Mouse (Mus musculus) midbrain, embryonic 11.5 days (tissue): ENCODE measurements around the gene Tbx6. TPM values are rescaled to one million over a fixed set of nuclear protein-coding genes. Genes with fewer than 3 reads are reported as not detected.

Experiments used
- ATAC-seq: fragments of 200-750 bp; cut with Nextera tagmentation; 2 replicates; pipeline ENCODE4 v1.8.0; 2017; ENCODE audit warnings: moderate TSS enrichment, moderate library complexity; ENCODE audit not compliant: low FRiP score
- DNase-seq: peaks from one replicate; pipeline ENCODE4 v3.0.0; 2015; ENCODE audit warnings: low spot score; ENCODE audit errors: missing footprints
- H3K27ac ChIP-seq: fragments of 300-500 bp; sonication (generic); 2 replicates; pipeline ENCODE4 v1.5.1; 2014; ENCODE audit warnings: low read depth, low read length
- H3K27me3 ChIP-seq: fragments of 300-500 bp; sonication (generic); 2 replicates; pipeline ENCODE4 v1.6.1; 2014; ENCODE audit warnings: mild to moderate bottlenecking, low read length, moderate library complexity, mixed read lengths; ENCODE audit not compliant: control insufficient read depth, insufficient read depth
- H3K36me3 ChIP-seq: fragments of 300-500 bp; sonication (generic); 2 replicates; pipeline ENCODE4 v1.6.1; 2014; ENCODE audit warnings: mild to moderate bottlenecking, low read length, moderate library complexity, mixed read lengths; ENCODE audit not compliant: control insufficient read depth, insufficient read depth
- H3K4me1 ChIP-seq: fragments of 300-500 bp; sonication (generic); 2 replicates; pipeline ENCODE4 v1.6.1; 2014; ENCODE audit warnings: low read length; ENCODE audit not compliant: control insufficient read depth, insufficient read depth
- H3K4me2 ChIP-seq: fragments of 300-500 bp; sonication (generic); 2 replicates; pipeline ENCODE4 v1.6.1; 2014; ENCODE audit warnings: mild to moderate bottlenecking, moderate library complexity
- H3K4me3 ChIP-seq: fragments of 300-500 bp; sonication (generic); 2 replicates; pipeline ENCODE4 v1.5.1; 2014; ENCODE audit warnings: low read depth, low read length
- H3K9ac ChIP-seq: fragments of 300-500 bp; sonication (generic); 2 replicates; pipeline ENCODE4 v1.6.1; 2014; ENCODE audit warnings: low read length
- H3K9me3 ChIP-seq: fragments of 300-500 bp; sonication (generic); 2 replicates; pipeline ENCODE4 v1.6.1; 2016; ENCODE audit warnings: low read length; ENCODE audit not compliant: control insufficient read depth
- WGBS: fragments of 180-500 bp; shearing (Covaris S2); extraction: QIAGEN DNeasy Blood & Tissue Kit; methylation state at CpG from one replicate; pipeline ENCODE4 v1.1.7; 2014; 5-methylcytosine and 5-hydroxymethylcytosine counted together
- polyA plus RNA-seq: library from polyadenylated mRNA; unstranded; fragments of >200 nt; fragmentation: Nextera tagmentation; extraction: Ambion mirVana; gene quantifications from 2 replicates; pipeline ENCODE4 v1.2.1, GENCODE M21; 2014

Tbx6 gene
- polyA plus RNA-seq, 1 experiment from 2014 or later = 0.20 TPM

DNA sequence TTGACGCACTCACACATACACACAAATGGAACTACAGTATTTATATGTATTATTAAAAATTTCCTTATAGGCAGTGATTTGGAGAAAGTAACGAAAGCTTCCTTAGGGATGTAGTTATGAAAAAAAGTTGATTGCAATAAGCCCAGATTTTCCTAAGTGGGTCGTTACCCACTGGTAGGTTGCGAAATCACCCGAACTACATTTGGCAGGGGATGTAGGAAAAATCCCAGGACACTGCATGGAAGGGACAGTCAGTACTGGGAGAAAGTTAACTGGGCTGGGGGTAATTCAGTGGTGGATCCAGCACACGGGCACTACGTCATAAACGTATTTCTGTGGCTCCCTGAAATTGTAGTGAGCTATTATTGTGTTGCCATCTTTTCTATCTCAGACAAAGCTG is 35.2 kb downstream of the Tbx6 start:
- H3K9me3 ChIP-seq = no peaks in the 10 kb centered on the region
- no peak for ATAC-seq

DNA sequence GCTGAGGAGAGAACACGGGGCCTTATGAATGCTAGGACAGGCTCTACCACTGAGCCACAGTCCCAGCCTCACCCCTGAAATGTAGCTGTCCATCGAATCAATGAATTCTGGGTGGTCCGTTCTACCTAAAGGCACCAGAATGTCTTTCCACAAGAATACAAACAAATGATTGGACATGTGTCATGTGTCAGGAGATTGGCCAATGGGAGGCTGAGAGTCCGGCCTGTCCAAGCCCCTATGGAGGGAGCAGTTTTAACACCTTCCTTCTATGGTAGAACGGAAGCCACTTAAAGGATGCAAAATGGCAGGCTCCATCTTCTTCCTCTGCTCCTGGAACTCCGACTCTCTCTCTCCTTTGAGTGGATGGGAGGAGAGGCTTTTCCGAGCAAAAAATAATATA is 36.3 kb downstream of the Tbx6 start:
- Histone ChIP-seq H3K9me3 (no peaks in the 10 kb centered on the region), H3K4me1 (peaks cover 6% of the 10 kb centered on the region), H3K4me2 (no peak overlapping the region), H3K36me3 (no peaks in the 10 kb centered on the region), H3K9ac (no peak overlapping the region), H3K27me3 (peaks cover 2% of the 10 kb centered on the region), H3K4me3 (no peak overlapping the region), H3K27ac (no peak overlapping the region)
- ATAC-seq (no peak), DNase-seq (no peak)
- 83% methylated on average over 7 of the region's 7 CpGs for WGBS

More for the DNA sequence above, 35.2 kb downstream of the Tbx6 start:
- Histone ChIP-seq H3K27ac (no peak overlapping the region), H3K27me3 (no peaks in the 10 kb centered on the region; the same call in 1 of the 2 replicates), H3K36me3 (no peaks in the 10 kb centered on the region), H3K9ac (no peak overlapping the region), H3K4me1 (no peaks in the 10 kb centered on the region), H3K4me3 (no peak overlapping the region), H3K4me2 (no peak overlapping the region)
- 94% methylated on average over 8 of the region's 8 CpGs for WGBS
- DNase-seq = no peak

DNA sequence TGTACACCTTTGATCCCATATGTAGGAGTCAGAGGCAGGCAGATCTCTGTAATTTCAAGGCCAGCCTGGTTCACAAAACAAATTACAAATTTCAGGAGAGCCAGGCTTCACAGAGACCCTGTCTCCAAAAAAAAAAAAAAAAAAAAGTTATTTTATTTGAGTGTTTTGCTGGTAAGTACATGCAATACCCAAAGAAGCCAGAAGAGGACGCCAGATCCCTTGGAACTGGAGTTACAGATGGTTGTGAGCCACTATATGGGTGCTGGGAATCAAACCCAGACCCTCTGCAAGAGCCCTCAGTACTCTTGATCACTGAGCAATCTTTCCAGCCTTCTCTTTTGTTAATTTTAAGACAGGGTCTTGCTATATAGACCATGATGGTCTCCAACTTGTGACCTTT is 37.5 kb downstream of the Tbx6 start:
- Histone ChIP-seq H3K4me3 (no peak overlapping the region), H3K9me3 (no peaks in the 10 kb centered on the region), H3K4me2 (no peak overlapping the region), H3K36me3 (no peaks in the 10 kb centered on the region), H3K4me1 (peaks cover 11% of the 10 kb centered on the region), H3K9ac (no peak overlapping the region), H3K27me3 (peaks cover 2% of the 10 kb centered on the region), H3K27ac (no peak overlapping the region)
- WGBS = 32% methylated on average over 1 of the region's 1 CpGs
- DNase-seq (peak; percentile 45), ATAC-seq (no peak)

DNA sequence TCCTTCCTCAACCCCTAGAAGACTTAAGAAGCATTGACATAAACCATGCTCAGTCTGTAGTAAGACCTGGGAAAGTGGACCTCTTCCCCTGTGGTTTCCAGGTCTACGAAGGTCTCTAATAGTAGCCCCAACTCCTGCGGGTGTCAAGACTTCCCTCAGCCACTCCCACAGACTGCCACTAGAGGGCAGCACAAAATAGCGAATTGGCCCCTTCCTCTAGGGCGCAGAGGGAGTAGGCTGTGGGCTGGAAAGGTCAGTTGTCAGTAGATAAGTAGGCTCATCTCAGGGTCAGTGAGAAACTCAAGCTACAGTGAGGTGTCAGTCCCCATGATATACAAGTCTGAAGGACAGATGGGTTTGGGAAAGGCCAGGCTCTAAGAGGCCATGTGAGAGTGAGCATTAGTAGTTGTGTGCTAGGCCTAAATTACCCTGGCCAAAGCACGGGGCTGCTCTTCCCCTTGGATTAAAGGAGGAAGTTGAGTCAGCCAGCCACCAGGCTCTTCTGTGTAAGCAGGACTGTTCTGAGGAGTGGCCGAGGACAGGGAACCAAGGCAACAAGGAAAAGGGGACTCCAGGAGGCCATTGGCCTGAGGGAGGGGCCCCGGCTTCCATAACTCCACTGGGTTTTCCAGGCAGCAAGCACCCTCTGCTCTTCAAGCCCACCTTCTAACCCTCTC is 40.7 kb downstream of the Tbx6 start:
- H3K4me3 ChIP-seq = no peak overlapping the region
- H3K4me2 ChIP-seq = no peak overlapping the region
- ATAC-seq (peak; percentile 51; the same call in 1 of the 2 replicates), DNase-seq (peak; percentile 99)
- H3K27ac ChIP-seq = no peak overlapping the region
- no peaks in the 10 kb centered on the region for H3K9me3 ChIP-seq
- peak overlapping the region; percentile 73 for H3K9ac ChIP-seq
- peaks cover 2% of the 10 kb centered on the region for H3K27me3 ChIP-seq
- peaks cover 11% of the 10 kb centered on the region for H3K4me1 ChIP-seq
- no peaks in the 10 kb centered on the region for H3K36me3 ChIP-seq
- WGBS = 26% methylated on average over 7 of the region's 7 CpGs

DNA sequence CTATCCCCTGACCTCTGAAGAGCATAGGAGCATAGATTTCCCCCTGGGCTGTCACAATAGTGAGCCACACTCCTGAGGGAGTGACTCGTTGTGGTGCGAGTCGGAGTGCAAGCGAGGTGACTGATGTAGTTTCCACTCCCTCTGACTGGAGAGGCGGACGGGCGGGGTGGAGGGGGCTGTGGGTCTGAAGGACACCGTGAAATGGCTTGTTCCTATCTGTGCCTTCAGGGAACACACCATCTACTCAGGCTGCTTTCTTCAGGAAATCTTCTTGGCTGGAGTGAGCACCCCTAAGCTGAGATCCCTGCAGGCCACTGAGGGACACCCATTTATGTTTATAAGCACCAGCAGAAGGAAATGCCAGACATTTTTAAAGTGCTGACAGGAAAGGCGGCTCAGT is 41.5 kb downstream of the Tbx6 start:
- WGBS = 14% methylated on average over 9 of the region's 9 CpGs
- DNase-seq (peak; percentile 89), ATAC-seq (peak; percentile 14; the same call in 1 of the 2 replicates)
- Histone ChIP-seq H3K9me3 (no peaks in the 10 kb centered on the region), H3K27ac (no peak overlapping the region), H3K4me2 (peak overlapping the region; percentile 69), H3K9ac (peak overlapping the region; percentile 73), H3K4me3 (peak overlapping the region; percentile 53), H3K27me3 (peaks cover 2% of the 10 kb centered on the region; the same call in 1 of the 2 replicates), H3K4me1 (peaks cover 11% of the 10 kb centered on the region), H3K36me3 (no peaks in the 10 kb centered on the region)

DNA sequence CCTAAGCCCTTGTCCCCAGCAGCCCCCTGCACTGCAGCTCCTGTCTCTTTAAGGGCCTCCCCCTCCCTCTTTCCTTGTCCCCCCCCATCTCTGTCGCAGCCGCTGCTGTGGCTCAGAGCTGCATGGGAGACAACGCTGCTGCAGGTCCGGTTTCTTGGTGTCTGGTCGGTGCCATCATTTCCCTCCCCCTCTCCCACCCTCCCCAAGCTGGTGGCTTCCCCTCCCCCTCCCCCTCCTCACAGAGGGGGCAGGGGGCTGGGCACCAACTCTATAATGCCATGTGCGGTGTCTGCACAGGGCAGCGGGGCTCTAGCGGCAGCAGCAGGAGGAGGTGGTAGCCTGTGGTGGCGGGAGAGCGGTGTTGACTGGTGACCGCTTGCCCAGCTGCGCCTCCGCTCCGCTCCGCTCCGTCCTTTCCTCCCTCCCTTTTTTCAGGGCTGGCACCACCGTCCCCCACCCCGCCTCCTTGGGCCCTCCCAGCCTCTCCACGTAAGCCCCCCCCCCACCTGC is 42.0 kb downstream of the Tbx6 start:
- H3K4me3 ChIP-seq = peak overlapping the region; percentile 53
- DNase-seq = peak; percentile 90
- WGBS = under 1% methylated on average over 16 of the region's 19 CpGs
- no peaks in the 10 kb centered on the region for H3K36me3 ChIP-seq
- no peaks in the 10 kb centered on the region for H3K9me3 ChIP-seq
- peak overlapping the region; percentile 73 for H3K9ac ChIP-seq
- ATAC-seq = peak; percentile 85
- no peak overlapping the region for H3K27ac ChIP-seq
- peak overlapping the region; percentile 69 for H3K4me2 ChIP-seq
- H3K4me1 ChIP-seq = peaks cover 11% of the 10 kb centered on the region
- H3K27me3 ChIP-seq = peaks cover 2% of the 10 kb centered on the region; the same call in 1 of the 2 replicates

DNA sequence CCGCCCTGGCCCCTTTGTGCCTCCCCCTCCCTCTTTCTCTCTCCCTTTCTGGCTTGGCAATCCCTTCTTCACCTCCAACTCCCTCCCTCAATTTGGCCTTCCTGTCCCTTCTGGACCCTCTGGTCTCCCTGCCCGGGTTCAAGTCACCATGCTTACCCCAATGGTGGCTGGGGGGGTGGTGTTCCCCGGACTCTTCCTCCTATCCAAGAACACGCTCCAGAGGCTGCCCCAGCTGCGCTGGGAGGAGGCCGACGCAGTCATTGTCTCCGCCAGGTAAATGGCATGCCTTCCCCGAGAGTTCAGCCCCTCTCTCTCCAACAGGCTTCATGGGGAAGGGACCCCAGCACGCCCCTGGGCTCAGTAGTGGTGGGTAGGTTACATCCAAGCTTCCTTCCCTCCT is 42.7 kb downstream of the Tbx6 start:
- WGBS = 12% methylated on average over 10 of the region's 10 CpGs
- peaks cover 11% of the 10 kb centered on the region for H3K4me1 ChIP-seq
- no peak for ATAC-seq

DNA sequence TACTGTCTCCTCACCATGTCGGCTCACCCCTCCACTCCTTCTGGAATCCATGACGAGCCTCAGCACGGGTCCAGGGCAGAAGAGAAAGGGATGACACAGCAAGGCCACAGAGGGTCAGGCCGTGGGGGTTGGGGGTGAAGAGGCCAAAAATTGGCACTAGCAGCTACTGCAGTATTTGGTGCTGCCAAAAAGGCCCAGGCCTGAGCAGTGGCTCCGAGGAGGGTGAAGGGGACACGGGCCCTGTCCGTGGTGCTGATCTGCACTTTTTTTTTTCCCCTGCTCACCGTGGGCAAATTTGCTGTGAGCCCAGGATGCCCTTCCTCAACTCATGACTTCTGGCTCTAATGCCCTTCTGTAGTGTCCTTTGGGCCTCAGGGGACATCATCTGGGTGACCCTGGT is 44.1 kb downstream of the Tbx6 start:
- ATAC-seq = no peak
- Histone ChIP-seq H3K9ac (no peak overlapping the region), H3K27me3 (peaks cover 2% of the 10 kb centered on the region; the same call in 1 of the 2 replicates), H3K4me3 (no peak overlapping the region), H3K4me2 (no peak overlapping the region), H3K9me3 (no peaks in the 10 kb centered on the region), H3K36me3 (no peaks in the 10 kb centered on the region), H3K27ac (no peak overlapping the region), H3K4me1 (peaks cover 11% of the 10 kb centered on the region)
- no peak for DNase-seq
- WGBS = 24% methylated on average over 8 of the region's 8 CpGs

More for the DNA sequence above, 42.7 kb downstream of the Tbx6 start:
- Histone ChIP-seq H3K36me3 (no peaks in the 10 kb centered on the region), H3K4me3 (peak overlapping the region; percentile 53), H3K9me3 (no peaks in the 10 kb centered on the region), H3K9ac (peak overlapping the region; percentile 73), H3K27ac (no peak overlapping the region; the same call in 1 of the 2 replicates), H3K27me3 (peaks cover 2% of the 10 kb centered on the region; the same call in 1 of the 2 replicates), H3K4me2 (peak overlapping the region; percentile 69)
- DNase-seq = peak; percentile 86

DNA sequence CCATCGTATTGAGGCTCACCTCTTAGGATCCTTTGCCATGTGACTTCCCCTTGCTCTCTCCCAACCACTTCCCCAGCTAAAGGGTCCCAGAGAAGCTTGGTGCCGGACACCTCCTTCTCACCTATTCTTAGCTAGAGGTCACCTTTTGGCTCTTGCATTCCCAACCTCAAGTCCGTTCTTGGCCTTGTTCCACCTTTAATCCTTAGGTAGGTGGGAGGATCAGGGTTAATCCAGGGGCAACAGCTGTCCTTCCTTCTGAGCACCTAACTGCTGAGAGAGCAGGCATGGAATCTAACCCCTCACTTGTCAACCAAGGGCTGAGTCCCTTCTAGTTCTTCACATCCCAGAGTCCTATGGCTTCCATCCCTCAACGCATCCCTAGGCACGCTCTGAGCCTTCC is 44.7 kb downstream of the Tbx6 start:
- H3K27me3 ChIP-seq = peaks cover 2% of the 10 kb centered on the region; the same call in 1 of the 2 replicates
- WGBS = 73% methylated on average over 5 of the region's 5 CpGs

More for the DNA sequence above, 44.7 kb downstream of the Tbx6 start:
- H3K36me3 ChIP-seq = no peaks in the 10 kb centered on the region
- peaks cover 11% of the 10 kb centered on the region for H3K4me1 ChIP-seq
- no peak overlapping the region for H3K4me2 ChIP-seq
- DNase-seq (no peak), ATAC-seq (no peak)
- no peak overlapping the region for H3K9ac ChIP-seq
- no peaks in the 10 kb centered on the region for H3K9me3 ChIP-seq
- H3K27ac ChIP-seq = no peak overlapping the region
- no peak overlapping the region for H3K4me3 ChIP-seq
